15 mouse cellular contexts compared by ENCODE assay signal in the genomic region with DNA sequence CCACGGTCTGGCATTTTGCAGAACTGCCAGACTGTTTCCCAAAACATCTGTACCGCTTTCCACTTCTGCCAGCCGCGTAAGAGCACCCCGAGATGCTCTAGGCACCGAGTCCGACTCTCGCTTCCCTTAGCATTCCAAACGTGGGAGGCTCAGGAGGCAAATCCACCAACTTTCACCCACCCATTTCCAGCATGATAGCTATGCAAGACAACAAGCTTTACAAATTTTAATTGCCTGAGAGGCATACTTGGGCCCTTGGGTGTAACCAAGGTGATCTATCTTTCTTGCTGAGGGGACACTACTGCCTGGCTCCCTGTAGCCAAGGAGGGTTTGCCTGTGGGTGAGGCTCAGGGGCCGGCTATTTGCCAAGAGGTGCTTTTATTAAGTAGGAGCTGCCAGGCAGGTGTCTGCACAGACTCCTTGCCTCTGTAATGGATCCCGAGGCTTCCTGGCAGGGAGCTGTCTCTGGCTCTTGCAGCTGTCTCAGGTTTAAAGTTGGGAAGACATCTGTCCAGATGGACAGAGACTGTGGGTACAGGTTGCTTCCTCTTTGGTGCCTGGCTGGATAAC. TPM values are rescaled to one million over a fixed set of nuclear protein-coding genes. Genes with fewer than 3 reads are reported as not detected.
A peak's percentile ranks its signal among the peaks of the same experiment; 100 is the strongest.
DNase-seq lines count a peak whose midpoint lies in the region; ATAC-seq lines count a peak whose summit lies in the region.
"Had no signal": no experiment of that assay in that cellular context is flagged by ENCODE, and none has a peak within 500 bp of the region (broad histone marks: within the 10 kb centered on the region; RNA-seq: fewer than 3 reads in every experiment).

No protein-coding gene starts in this region.

- H3K9ac ChIP-seq in kidney, embryonic 16.5 days (replicated peaks; ENCODE audit: low read length): no peak overlapping the region
- H3K9ac ChIP-seq in kidney, embryonic 14.5 days (ENCODE audit: low read depth, low read length): no peak overlapping the region
- 0 out of 2 replicates have a peak overlapping the region, but pooled peaks have one; percentile 4 for H3K9ac ChIP-seq in intestine, embryonic 16.5 days (ENCODE audit: low read depth, low read length)
- H3K9ac ChIP-seq: heart, embryonic 13.5 days had no signal

- H3K36me3 ChIP-seq in kidney, embryonic 16.5 days (ENCODE audit: insufficient read depth, low read length): no peaks in the 10 kb centered on the region
- no peaks in the 10 kb centered on the region for H3K36me3 ChIP-seq in kidney, embryonic 14.5 days (ENCODE audit: control insufficient read depth, insufficient read depth, low read length)
- H3K36me3 ChIP-seq in intestine, embryonic 16.5 days (ENCODE audit: control insufficient read depth, insufficient read depth, low read length): no peaks in the 10 kb centered on the region
- H3K36me3 ChIP-seq: heart, embryonic 13.5 days had no signal

- peaks cover 14% of the 10 kb centered on the region for H3K4me1 ChIP-seq in kidney, embryonic 16.5 days (ENCODE audit: insufficient read depth, low read length)
- H3K4me1 ChIP-seq in kidney, embryonic 14.5 days (ENCODE audit: control insufficient read depth, insufficient read depth, low read length): peaks cover 5% of the 10 kb centered on the region; the same call in 1 of the 2 replicates
- peaks cover 17% of the 10 kb centered on the region for H3K4me1 ChIP-seq in intestine, embryonic 16.5 days (ENCODE audit: control insufficient read depth, insufficient read depth, low read length)

- H3K9me3 ChIP-seq in kidney, embryonic 16.5 days (ENCODE audit: low read length): no peaks in the 10 kb centered on the region
- H3K9me3 ChIP-seq in kidney, embryonic 14.5 days (ENCODE audit: control insufficient read depth, low read length): no peaks in the 10 kb centered on the region
- no peaks in the 10 kb centered on the region for H3K9me3 ChIP-seq in intestine, embryonic 16.5 days (ENCODE audit: control insufficient read depth, low read length)
- H3K9me3 ChIP-seq: heart, embryonic 13.5 days had no signal

- no peak for ATAC-seq in kidney, embryonic 16.5 days (ENCODE audit: low FRiP score, low TSS enrichment)
- no peak for ATAC-seq in kidney, embryonic 14.5 days (ENCODE audit: low FRiP score, low TSS enrichment)
- no peak for ATAC-seq in intestine, embryonic 16.5 days
- ATAC-seq: Patski had no signal

- peak overlapping the region; percentile 46 for H3K4me2 ChIP-seq in kidney, embryonic 16.5 days (replicated peaks; ENCODE audit: low read depth, low read length)
- H3K4me2 ChIP-seq in kidney, embryonic 14.5 days (replicated peaks; ENCODE audit: low read depth, low read length): no peak overlapping the region
- peak overlapping the region; percentile 30 for H3K4me2 ChIP-seq in intestine, embryonic 16.5 days (ENCODE audit: low read depth, low read length)

- no peaks in the 10 kb centered on the region for H3K27me3 ChIP-seq in kidney, embryonic 16.5 days (ENCODE audit: insufficient read depth, low read length)
- no peaks in the 10 kb centered on the region for H3K27me3 ChIP-seq in kidney, embryonic 14.5 days (ENCODE audit: control insufficient read depth, insufficient read depth, low read length)
- H3K27me3 ChIP-seq in intestine, embryonic 16.5 days (replicated peaks; ENCODE audit: control insufficient read depth, insufficient read depth, low read length): no peaks in the 10 kb centered on the region
- H3K27me3 ChIP-seq: Patski had no signal

- DNase-seq in brain, adult 2 months (ENCODE audit: low read depth, low spot score): peak; percentile 51
- peak; percentile 36 to 56 for DNase-seq in lung, postnatal 4 days
- no peak for DNase-seq in spleen, adult 12 weeks (ENCODE audit: low spot score)
- DNase-seq in spleen, postnatal 10 days (ENCODE audit: low spot score in 2 of 2): no peak
- DNase-seq: adrenal gland, postnatal 36 days; cerebellum, adult 11 months; kidney, adult 11 months; spleen, adult 18-20 months; thymus, postnatal 4 days had no signal

- WGBS in kidney, embryonic 16.5 days: 76% methylated on average over 11 of the region's 11 CpGs
- WGBS in kidney, embryonic 14.5 days: 76% methylated on average over 11 of the region's 11 CpGs
- 73% methylated on average over 11 of the region's 11 CpGs for WGBS in intestine, embryonic 16.5 days

- 0 out of 2 replicates have a peak overlapping the region, but pooled peaks have one; percentile 12 for H3K4me3 ChIP-seq in kidney, embryonic 16.5 days (ENCODE audit: low read length)
- no peak overlapping the region for H3K4me3 ChIP-seq in kidney, embryonic 14.5 days (ENCODE audit: low read length)
- no peak overlapping the region for H3K4me3 ChIP-seq in intestine, embryonic 16.5 days (ENCODE audit: low read length)
- H3K4me3 ChIP-seq: heart, embryonic 13.5 days had no signal

- H3K27ac ChIP-seq in kidney, embryonic 16.5 days (ENCODE audit: low read length): no peak overlapping the region
- no peak overlapping the region for H3K27ac ChIP-seq in kidney, embryonic 14.5 days (ENCODE audit: low read depth, low read length)
- 0 out of 2 replicates have a peak overlapping the region, but pooled peaks have one; percentile 5 for H3K27ac ChIP-seq in intestine, embryonic 16.5 days (ENCODE audit: low read length)
- H3K27ac ChIP-seq: heart, embryonic 13.5 days had no signal

RNA-seq across cellular contexts. Expression of a gene that starts 2.8 kb away (rescaled TPM):
- not detected in 2 replicates for polyA plus RNA-seq in kidney, embryonic 16.5 days (2015; fragmentation: Nextera tagmentation; extraction: Ambion mirVana)
- not detected in 2 replicates for polyA plus RNA-seq in kidney, embryonic 14.5 days (2014; fragmentation: Nextera tagmentation; extraction: Ambion mirVana)
- 3.6 and 4.2 TPM in 2 replicates for polyA plus RNA-seq in intestine, embryonic 16.5 days (2015; fragmentation: Nextera tagmentation; extraction: Ambion mirVana)
- polyA plus RNA-seq: heart, embryonic 13.5 days; macrophage had no signal

RNA-seq across cellular contexts. Expression of a gene that starts 44.6 kb away (rescaled TPM):
- 136 and 142 TPM in 2 replicates for polyA plus RNA-seq in kidney, embryonic 16.5 days (2015; fragmentation: Nextera tagmentation; extraction: Ambion mirVana)
- polyA plus RNA-seq in kidney, embryonic 14.5 days (2014; fragmentation: Nextera tagmentation; extraction: Ambion mirVana): 52.3 and 94.7 TPM in 2 replicates
- polyA plus RNA-seq in intestine, embryonic 16.5 days (2015; fragmentation: Nextera tagmentation; extraction: Ambion mirVana): 74.8 and 77.0 TPM in 2 replicates

Comparison
In these comparisons a context has a peak if more than half of its experiments do, and no peak if none do; other contexts are left out.
1. DNase-seq: peak in brain, adult 2 months (single experiment) and lung, postnatal 4 days (2 of 2); none in spleen, adult 12 weeks (single experiment) and spleen, postnatal 10 days (0 of 2).